8 mouse cellular contexts compared by ENCODE assay signal in the genomic region with DNA sequence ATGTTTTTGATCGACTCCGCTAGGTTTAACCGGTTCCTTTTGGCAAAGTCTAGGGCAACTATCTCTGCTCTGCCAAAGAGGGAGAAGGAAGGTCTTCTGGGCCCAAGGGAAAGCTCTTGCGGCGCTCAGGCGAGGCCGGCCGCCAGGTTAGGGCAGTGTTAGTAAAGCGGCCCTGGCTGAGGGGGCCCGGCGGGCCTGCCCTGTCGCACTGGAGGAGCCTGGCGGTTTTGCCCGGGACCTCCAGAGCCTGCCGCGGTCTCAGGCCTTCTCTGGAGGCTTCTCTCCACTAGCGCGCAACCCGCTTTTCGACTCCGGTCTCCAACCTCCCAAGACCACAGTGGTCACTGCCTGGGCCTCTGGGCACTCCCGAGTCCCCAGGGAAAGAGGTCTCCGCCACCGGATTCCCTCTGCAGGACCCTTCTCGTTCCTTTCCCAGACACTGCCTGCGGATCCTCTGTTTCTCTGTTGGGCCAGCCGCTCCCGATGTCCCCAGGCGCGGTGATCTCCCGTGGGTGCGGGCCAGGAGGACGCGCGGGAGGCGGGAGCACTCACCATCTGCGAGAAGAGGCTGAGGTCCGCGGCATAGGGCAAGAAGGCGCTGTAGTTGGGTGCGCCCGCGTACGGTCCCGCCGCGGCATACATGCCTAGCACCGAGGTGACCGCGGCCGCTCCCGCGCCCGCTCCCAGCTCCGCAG. TPM values are rescaled to one million over a fixed set of nuclear protein-coding genes. Genes with fewer than 3 reads are reported as not detected.
A peak's percentile ranks its signal among the peaks of the same experiment; 100 is the strongest.
DNase-seq lines count a peak whose midpoint lies in the region; ATAC-seq lines count a peak whose summit lies in the region.

No protein-coding gene starts in this region.

- peak overlapping the region; percentile 24; the same call in 1 of the 2 replicates for H3K27ac ChIP-seq in kidney, embryonic 16.5 days (ENCODE audit: low read length)
- H3K27ac ChIP-seq in embryonic facial prominence, embryonic 13.5 days: peak overlapping the region; percentile 16; the same call in 1 of the 2 replicates
- peak overlapping the region; percentile 79 for H3K27ac ChIP-seq in hindbrain, embryonic 15.5 days (replicated peaks)
- peak overlapping the region; percentile 92 for H3K27ac ChIP-seq in midbrain, embryonic 14.5 days (replicated peaks; ENCODE audit: low read depth, low read length)

- ATAC-seq in kidney, embryonic 16.5 days (ENCODE audit: low FRiP score, low TSS enrichment): no peak
- no peak for ATAC-seq in embryonic facial prominence, embryonic 13.5 days (ENCODE audit: insufficient number of reproducible peaks, insufficient read depth, low FRiP score, low TSS enrichment, low read depth)
- ATAC-seq in hindbrain, embryonic 15.5 days (ENCODE audit: low FRiP score, low read depth): peak; percentile 13; the same call in 1 of the 2 replicates
- ATAC-seq in midbrain, embryonic 14.5 days (ENCODE audit: low FRiP score, low TSS enrichment): peak; percentile 25; the same call in 1 of the 2 replicates

- DNase-seq in kidney, adult 8-10 months: no peak
- peak; percentile 63 for DNase-seq in midbrain, embryonic 14.5 days
- no peak for DNase-seq in thymus, adult 18-20 months
- DNase-seq in gastrocnemius, postnatal 25 days: no peak
- no peak for DNase-seq in spleen, adult 12 weeks (ENCODE audit: low spot score)

- no peaks in the 10 kb centered on the region for H3K36me3 ChIP-seq in kidney, embryonic 16.5 days (ENCODE audit: insufficient read depth, low read length)
- H3K36me3 ChIP-seq in embryonic facial prominence, embryonic 13.5 days: no peaks in the 10 kb centered on the region
- no peaks in the 10 kb centered on the region for H3K36me3 ChIP-seq in hindbrain, embryonic 15.5 days
- peaks cover 13% of the 10 kb centered on the region for H3K36me3 ChIP-seq in midbrain, embryonic 14.5 days (ENCODE audit: control insufficient read depth, insufficient read depth, low read length)

- H3K4me3 ChIP-seq in kidney, embryonic 16.5 days (ENCODE audit: low read length): peak overlapping the region; percentile 50
- peak overlapping the region; percentile 54 for H3K4me3 ChIP-seq in embryonic facial prominence, embryonic 13.5 days
- peak overlapping the region; percentile 46 for H3K4me3 ChIP-seq in hindbrain, embryonic 15.5 days
- peak overlapping the region; percentile 79 for H3K4me3 ChIP-seq in midbrain, embryonic 14.5 days (replicated peaks; ENCODE audit: low read depth, low read length)

- H3K9ac ChIP-seq in kidney, embryonic 16.5 days (replicated peaks; ENCODE audit: low read length): peak overlapping the region; percentile 62
- H3K9ac ChIP-seq in embryonic facial prominence, embryonic 13.5 days: peak overlapping the region; percentile 73
- H3K9ac ChIP-seq in hindbrain, embryonic 15.5 days: peak overlapping the region; percentile 67
- H3K9ac ChIP-seq in midbrain, embryonic 14.5 days (replicated peaks; ENCODE audit: low read length): peak overlapping the region; percentile 93

- H3K4me1 ChIP-seq in kidney, embryonic 16.5 days (ENCODE audit: insufficient read depth, low read length): peaks cover 12% of the 10 kb centered on the region
- peaks cover 47% of the 10 kb centered on the region for H3K4me1 ChIP-seq in embryonic facial prominence, embryonic 13.5 days
- peaks cover 29% of the 10 kb centered on the region for H3K4me1 ChIP-seq in hindbrain, embryonic 15.5 days (replicated peaks)
- H3K4me1 ChIP-seq in midbrain, embryonic 14.5 days (ENCODE audit: control insufficient read depth, insufficient read depth, low read length): peaks cover 22% of the 10 kb centered on the region

- H3K9me3 ChIP-seq in kidney, embryonic 16.5 days (ENCODE audit: low read length): no peaks in the 10 kb centered on the region
- H3K9me3 ChIP-seq in embryonic facial prominence, embryonic 13.5 days: no peaks in the 10 kb centered on the region
- no peaks in the 10 kb centered on the region for H3K9me3 ChIP-seq in hindbrain, embryonic 15.5 days
- H3K9me3 ChIP-seq in midbrain, embryonic 14.5 days (ENCODE audit: control insufficient read depth, low read length): no peaks in the 10 kb centered on the region

- H3K27me3 ChIP-seq in kidney, embryonic 16.5 days (ENCODE audit: insufficient read depth, low read length): peaks cover 96% of the 10 kb centered on the region
- peaks cover 94% of the 10 kb centered on the region for H3K27me3 ChIP-seq in embryonic facial prominence, embryonic 13.5 days
- H3K27me3 ChIP-seq in hindbrain, embryonic 15.5 days: peaks cover 37% of the 10 kb centered on the region
- H3K27me3 ChIP-seq in midbrain, embryonic 14.5 days (ENCODE audit: control insufficient read depth, insufficient read depth, low read length): peaks cover 39% of the 10 kb centered on the region

- H3K4me2 ChIP-seq in kidney, embryonic 16.5 days (replicated peaks; ENCODE audit: low read depth, low read length): peak overlapping the region; percentile 64
- peak overlapping the region; percentile 85 for H3K4me2 ChIP-seq in embryonic facial prominence, embryonic 13.5 days
- H3K4me2 ChIP-seq in hindbrain, embryonic 15.5 days: peak overlapping the region; percentile 62
- peak overlapping the region; percentile 74 for H3K4me2 ChIP-seq in midbrain, embryonic 14.5 days (ENCODE audit: low read length)

- under 1% methylated on average over 48 of the region's 55 CpGs for WGBS in kidney, embryonic 16.5 days
- under 1% methylated on average over 55 of the region's 55 CpGs for WGBS in embryonic facial prominence, embryonic 13.5 days
- WGBS in hindbrain, embryonic 15.5 days: under 1% methylated on average over 54 of the region's 55 CpGs
- under 1% methylated on average over 55 of the region's 55 CpGs for WGBS in midbrain, embryonic 14.5 days

RNA-seq across cellular contexts. Expression of a gene that starts 0.7 kb away (rescaled TPM):
- 2.0 and 3.5 TPM in 2 replicates for polyA plus RNA-seq in kidney, embryonic 16.5 days (2015; fragmentation: Nextera tagmentation; extraction: Ambion mirVana)
- 3.5 and 7.6 TPM in 2 replicates for polyA plus RNA-seq in embryonic facial prominence, embryonic 13.5 days (2015; fragmentation: Nextera tagmentation; extraction: Ambion mirVana)
- 8.5 and 8.7 TPM in 2 replicates for polyA plus RNA-seq in hindbrain, embryonic 15.5 days (2015; fragmentation: Nextera tagmentation; extraction: Ambion mirVana)
- 10.1 and 16.4 TPM in 2 replicates for polyA plus RNA-seq in midbrain, embryonic 14.5 days (2014; fragmentation: Nextera tagmentation; extraction: Ambion mirVana)
- total RNA-seq in gastrocnemius, postnatal 25 days (2021): not detected

Comparison
In these comparisons a context has a peak if more than half of its experiments do, and no peak if none do; other contexts are left out.
1. ATAC-seq: peak in hindbrain, embryonic 15.5 days (single experiment) and midbrain, embryonic 14.5 days (single experiment); none in kidney, embryonic 16.5 days (single experiment) and embryonic facial prominence, embryonic 13.5 days (single experiment).
2. H3K27ac ChIP-seq: peak in every context shown above with its lines; median percentile 92 in midbrain, embryonic 14.5 days; 79 in hindbrain, embryonic 15.5 days; 24 in kidney, embryonic 16.5 days; 16 in embryonic facial prominence, embryonic 13.5 days.
3. Peak in every context shown above with its lines, with median percentiles within 50 percentile points of each other: H3K4me2 ChIP-seq, H3K4me3 ChIP-seq and H3K9ac ChIP-seq.